Comparison of ENCODE assay signal across 14 mouse cellular contexts in the genomic region with DNA sequence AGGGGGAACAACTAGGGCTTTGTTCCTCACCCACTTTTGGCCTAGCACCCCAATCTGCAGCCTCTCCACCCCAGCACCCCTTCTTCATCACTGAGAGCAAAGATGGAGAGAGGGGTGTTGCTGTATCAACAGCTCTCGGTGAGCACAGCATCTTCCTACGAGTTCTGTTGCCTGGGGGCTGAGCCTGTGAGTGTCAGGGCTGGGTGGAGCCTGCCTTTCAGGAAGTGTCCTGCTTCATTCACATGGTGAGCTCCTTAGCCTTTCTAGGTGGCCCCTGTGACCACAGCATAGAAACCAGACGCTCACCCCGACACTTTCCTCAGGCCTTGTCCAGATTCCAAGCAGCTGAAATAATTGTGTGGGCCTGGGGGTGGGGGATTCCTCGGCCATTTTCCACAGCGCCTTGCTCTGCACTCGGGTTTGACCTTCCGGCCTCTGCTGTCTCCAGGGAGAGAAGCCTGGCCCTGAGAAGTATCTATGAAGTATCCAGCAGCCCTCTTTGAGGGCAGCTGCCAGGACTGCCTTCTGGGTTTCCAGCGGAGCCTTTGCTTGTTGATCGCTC.
DNase-seq lines count a peak whose midpoint lies in the region; ATAC-seq and TF ChIP-seq lines count a peak whose summit lies in the region.
"Had no signal": no experiment of that assay in that cellular context is flagged by ENCODE, and none has a peak within 500 bp of the region (broad histone marks: within the 10 kb centered on the region; RNA-seq: fewer than 3 reads in every experiment).

No protein-coding gene starts in this region.

- dilution Hi-C loops in CH12.LX (cut with MboI; ENCODE audit: extremely low pct_ligation_motif_present, extremely low pct_unique_long_range_greater_than_20kb, low sequenced_read_pairs) = no loop called here

- no peak for TF ChIP-seq POLR2A in CH12.LX (IDR thresholded peaks at IDR 0.05; ENCODE audit: low read depth, low read length)

- CTCF ChIA-PET in Patski (lab: Charles Lee) = no interaction called here

- DNase-seq in kidney, postnatal 10 days = peak; percentile 56
- DNase-seq in kidney, adult 9 months = no peak
- no peak for DNase-seq in CH12.LX (ENCODE audit: extremely low read depth)
- DNase-seq in Patski (ENCODE audit: low read depth, low spot score) = no peak
- DNase-seq in cerebellum, adult 11 months = no peak
- DNase-seq in frontal cortex, postnatal 14 days (ENCODE audit: low spot score in 2 of 2) = no peak
- DNase-seq in cerebellum, adult 18-20 months = no peak
- DNase-seq: cerebellum, adult 9-10 months; layer of hippocampus, postnatal 36 days; lung, postnatal 14 days had no signal

- H3K9ac ChIP-seq in CH12.LX (ENCODE audit: insufficient read depth, low read depth) = no peak overlapping the region
- H3K9ac ChIP-seq: embryonic facial prominence, embryonic 15.5 days; limb, embryonic 15.5 days had no signal

- H3K27ac ChIP-seq in CH12.LX (ENCODE audit: insufficient read depth, low read depth) = no peak overlapping the region
- H3K27ac ChIP-seq: embryonic facial prominence, embryonic 15.5 days; limb, embryonic 15.5 days had no signal

- POLR2A ChIA-PET in Patski (lab: Charles Lee) = interaction anchor here (0.7 to 1.1 kb wide), 2 partner anchors 98 to 167 kb away, joined by 3 read pairs; no protein-coding TSS in a partner anchor

- ATAC-seq in Patski = peak; percentile 45
- 0 out of 2 replicates have a peak, but pooled peaks have one; percentile 27 for ATAC-seq in granulocyte monocyte progenitor cell, adult 5-6 weeks (replicated peaks; ENCODE audit: poor library complexity, severe bottlenecking)
- ATAC-seq: midbrain, embryonic 16.5 days had no signal

- no peak for TF ChIP-seq CTCF in CH12.LX (conservative IDR thresholded peaks at IDR 0.05 in 1 of 2, IDR thresholded peaks at IDR 0.05 in 1 of 2; ENCODE audit: low read depth in 2 of 2, low read length in 2 of 2)
- no peak for TF ChIP-seq CTCF in Patski (IDR thresholded peaks at IDR 0.05)

- in situ Hi-C loops in CH12.LX (cut with MboI; ENCODE audit: low pct_ligation_motif_present, low pct_unique_long_range_greater_than_20kb, low sequenced_read_pairs) (no loop called here), Patski (cut with MboI; ENCODE audit: low pct_unique_long_range_greater_than_20kb) (no loop called here)

- no peaks in the 10 kb centered on the region for H3K79me2 ChIP-seq in CH12.LX (replicated peaks; ENCODE audit: control insufficient read depth, extremely low read depth, insufficient read depth, poor library complexity, severe bottlenecking)

- no peak for TF ChIP-seq EP300 in CH12.LX (IDR thresholded peaks at IDR 0.05; ENCODE audit: low read length)

- H3K4me1 ChIP-seq in CH12.LX (ENCODE audit: control insufficient read depth in 1 of 2, insufficient read depth in 2 of 2) = peaks cover 28 to 34% of the 10 kb centered on the region in 2 experiments

- H3K9me3 ChIP-seq in CH12.LX (replicated peaks; ENCODE audit: low read length) = peaks cover 6% of the 10 kb centered on the region
- H3K9me3 ChIP-seq: embryonic facial prominence, embryonic 15.5 days; limb, embryonic 15.5 days had no signal

- H3K4me3 ChIP-seq in CH12.LX (replicated peaks in 1 of 3; ENCODE audit: low read depth in 2 of 3, low read length in 2 of 3, poor library complexity in 1 of 3) = no peak overlapping the region
- H3K4me3 ChIP-seq: embryonic facial prominence, embryonic 15.5 days; limb, embryonic 15.5 days had no signal

- TF ChIP-seq RAD21 in CH12.LX (IDR thresholded peaks at IDR 0.05; ENCODE audit: low read depth, low read length) = no peak

- no peaks in the 10 kb centered on the region for H3K36me3 ChIP-seq in CH12.LX (replicated peaks in 1 of 2; ENCODE audit: control insufficient read depth in 1 of 2, insufficient read depth in 1 of 2, low read length in 1 of 2)
- H3K36me3 ChIP-seq: embryonic facial prominence, embryonic 15.5 days; limb, embryonic 15.5 days had no signal

- H3K27me3 ChIP-seq in CH12.LX (replicated peaks) (peaks cover 8% of the 10 kb centered on the region), Patski (no peaks in the 10 kb centered on the region)
- H3K27me3 ChIP-seq: embryonic facial prominence, embryonic 15.5 days; limb, embryonic 15.5 days had no signal

- H3K4me2 ChIP-seq in CH12.LX (ENCODE audit: insufficient read depth, low read depth, poor library complexity, severe bottlenecking) = no peak overlapping the region
- H3K4me2 ChIP-seq: embryonic facial prominence, embryonic 15.5 days; limb, embryonic 15.5 days had no signal

TF ChIP-seq in CH12.LX, 34 proteins besides CTCF, POLR2A, EP300 and RAD21:
- TF ChIP-seq HCFC1 (IDR thresholded peaks at IDR 0.05; ENCODE audit: low read depth, low read length) (no peak), UBTF (IDR thresholded peaks at IDR 0.05; ENCODE audit: low read depth, low read length) (no peak), MYC (IDR thresholded peaks at IDR 0.05; ENCODE audit: low read depth, low read length) (no peak), NELFE (IDR thresholded peaks at IDR 0.05; ENCODE audit: low read depth, low read length) (no peak), E2F4 (IDR thresholded peaks at IDR 0.05; ENCODE audit: insufficient replicate concordance, low read depth, low read length) (no peak), ELF1 (IDR thresholded peaks at IDR 0.05; ENCODE audit: low read depth, low read length) (peak; percentile 65), ZKSCAN1 (IDR thresholded peaks at IDR 0.05; ENCODE audit: borderline replicate concordance, low read depth, low read length) (no peak)
